Mouse (Mus musculus): ENCODE measurements around the gene Olfr693. TPM values are rescaled to one million over a fixed set of nuclear protein-coding genes. Genes with fewer than 3 reads are reported as not detected.

Gene Olfr693
- polyA plus RNA-seq, 1 experiment from 2014 or later: not detected

Other genes starting within 250 kb of the Olfr693 start
- gene Olfr694, start 11.2 kb upstream of the Olfr693 start, polyA plus RNA-seq (2014; fragmentation: Nextera tagmentation; extraction: Ambion mirVana): not detected in 2 replicates
- gene Olfr695, start 35.8 kb upstream of the Olfr693 start, polyA plus RNA-seq (2014; fragmentation: Nextera tagmentation; extraction: Ambion mirVana): not detected in 2 replicates
- not detected in 2 replicates for gene Olfr697, start 61.9 kb upstream of the Olfr693 start, polyA plus RNA-seq (2014; fragmentation: Nextera tagmentation; extraction: Ambion mirVana)
- gene Olfr698, start 74.8 kb upstream of the Olfr693 start, polyA plus RNA-seq (2014; fragmentation: Nextera tagmentation; extraction: Ambion mirVana): not detected in 2 replicates
- gene Olfr699, start 112.6 kb upstream of the Olfr693 start, polyA plus RNA-seq (2014; fragmentation: Nextera tagmentation; extraction: Ambion mirVana): not detected in 2 replicates
- gene Olfr700, start 128.2 kb upstream of the Olfr693 start, polyA plus RNA-seq (2014; fragmentation: Nextera tagmentation; extraction: Ambion mirVana): not detected in 2 replicates
- not detected in 2 replicates for gene Olfr701, start 133.5 kb upstream of the Olfr693 start, polyA plus RNA-seq (2014; fragmentation: Nextera tagmentation; extraction: Ambion mirVana)
- not detected in 2 replicates for gene Olfr702, start 153.3 kb upstream of the Olfr693 start, polyA plus RNA-seq (2014; fragmentation: Nextera tagmentation; extraction: Ambion mirVana)
- not detected in 2 replicates for gene Olfr703, start 162.8 kb upstream of the Olfr693 start, polyA plus RNA-seq (2014; fragmentation: Nextera tagmentation; extraction: Ambion mirVana)
- gene Olfr704, start 182.6 kb upstream of the Olfr693 start, polyA plus RNA-seq (2014; fragmentation: Nextera tagmentation; extraction: Ambion mirVana): not detected in 2 replicates
- gene Olfr705, start 196.3 kb upstream of the Olfr693 start, polyA plus RNA-seq (2014; fragmentation: Nextera tagmentation; extraction: Ambion mirVana): not detected in 2 replicates
- gene Olfr706, start 207.6 kb upstream of the Olfr693 start, polyA plus RNA-seq (2014; fragmentation: Nextera tagmentation; extraction: Ambion mirVana): not detected in 2 replicates
- gene Olfr707, start 220.7 kb upstream of the Olfr693 start, polyA plus RNA-seq (2014; fragmentation: Nextera tagmentation; extraction: Ambion mirVana): not detected in 2 replicates
- not detected in 2 replicates for gene Olfr1532-ps1, start 227.4 kb upstream of the Olfr693 start, polyA plus RNA-seq (2014; fragmentation: Nextera tagmentation; extraction: Ambion mirVana)

Measured in liver, embryonic 11.5 days (tissue).